Mouse (Mus musculus): ENCODE results near the gene Timd2.
"Not testable (repeated sequence)": the region's sequence is repeated elsewhere in the genome, so short reads cannot be mapped to it uniquely, and the experiment has no call there.

- TF ChIP-seq EP300, CTCF (IDR thresholded peaks at IDR 0.05; ENCODE audit: low read depth): not testable (repeated sequence)
Measured at GRCm38 (mm10) chr11:46735076-46735475, 28.2 kb upstream of the Timd2 start, which contains the start of gene Havcr1.

Measured in heart, postnatal 0 days (tissue).